Mouse (Mus musculus) lung, postnatal 4 days (tissue): ENCODE measurements around the gene Flad1.

Source experiments
- DNase-seq, 2 experiments: peaks; one replicate each; pipeline ENCODE4 v3.0.0; 2021

The Flad1 gene

GRCm38 (mm10) chr3:89381233-89381632, 30.4 kb downstream of the Flad1 start:
- DNase-seq, result no peak

- no peak for DNase-seq
Observed at GRCm38 (mm10) chr3:89380711-89381110, 31.0 kb downstream of the Flad1 start.

- no peak for DNase-seq
Observed at GRCm38 (mm10) chr3:89380291-89380690, 31.4 kb downstream of the Flad1 start.

- no peak for DNase-seq
Observed at GRCm38 (mm10) chr3:89379388-89380131, 32.1 kb downstream of the Flad1 start.

GRCm38 (mm10) chr3:89378394-89379067, 33.1 kb downstream of the Flad1 start:
- peak; percentile 85 to 88 for DNase-seq

- no peak for DNase-seq
Observed at GRCm38 (mm10) chr3:89377831-89378230, 33.8 kb downstream of the Flad1 start.

GRCm38 (mm10) chr3:89373581-89374231, 38.0 kb downstream of the Flad1 start:
- DNase-seq, result no peak

GRCm38 (mm10) chr3:89367338-89367737, 44.3 kb downstream of the Flad1 start:
- DNase-seq, result no peak

GRCm38 (mm10) chr3:89365486-89366414, 45.9 kb downstream of the Flad1 start:
- no peak for DNase-seq

GRCm38 (mm10) chr3:89365153-89365485, 46.6 kb downstream of the Flad1 start, which contains the start of gene Dcst1:
Gene Dcst1, minus strand, starts transcription at chr3:89365253.
- no peak for DNase-seq

- no peak for DNase-seq
Observed at GRCm38 (mm10) chr3:89364631-89365030, 47.0 kb downstream of the Flad1 start.

- DNase-seq, result no peak
Observed at GRCm38 (mm10) chr3:89361675-89362074, 50.0 kb downstream of the Flad1 start, which contains the start of gene Dcst2. Gene Dcst2, plus strand, starts transcription at chr3:89361975.

- DNase-seq, result no peak
Observed at GRCm38 (mm10) chr3:89360237-89360636, 51.4 kb downstream of the Flad1 start.

GRCm38 (mm10) chr3:89359630-89360029, 52.0 kb downstream of the Flad1 start:
- DNase-seq, result no peak

- DNase-seq, result no peak
Observed at GRCm38 (mm10) chr3:89356029-89356428, 55.6 kb downstream of the Flad1 start.

GRCm38 (mm10) chr3:89355512-89355902, 56.2 kb downstream of the Flad1 start:
- no peak for DNase-seq

- peak; percentile 88 to 93 for DNase-seq
Observed at GRCm38 (mm10) chr3:89354816-89355511, 56.7 kb downstream of the Flad1 start.

GRCm38 (mm10) chr3:89351271-89351670, 60.4 kb downstream of the Flad1 start:
- DNase-seq, result no peak
